Mouse (Mus musculus): ENCODE measurements around the gene Zfp352.
"Not testable (repeated sequence)": the region's sequence is repeated elsewhere in the genome, so short reads cannot be mapped to it uniquely, and the experiment has no call there.

Zfp352 gene

DNA sequence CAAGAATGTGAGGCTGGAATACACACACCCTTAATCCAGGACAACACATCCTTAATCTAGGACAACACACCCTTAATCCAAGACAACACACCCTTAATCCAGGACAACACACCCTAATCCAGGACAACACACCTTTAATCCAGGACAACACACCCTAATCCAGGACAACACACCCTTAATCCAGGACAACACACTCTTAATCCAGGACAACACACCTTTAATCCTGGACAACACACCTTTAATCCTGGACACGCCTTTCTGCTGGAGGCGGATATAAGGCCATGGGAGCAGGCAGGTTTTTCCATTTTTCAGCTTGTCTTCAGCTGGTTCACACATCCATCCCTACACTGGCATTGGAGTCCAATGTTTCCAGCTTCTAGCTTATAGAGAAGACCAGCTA is at the start of gene Zfp352:
Gene Zfp352, plus strand, starts transcription at position 301 of the 400 bp plus-strand sequence.
- no peak for DNase-seq (ENCODE audit: low read depth, low spot score)

DNA sequence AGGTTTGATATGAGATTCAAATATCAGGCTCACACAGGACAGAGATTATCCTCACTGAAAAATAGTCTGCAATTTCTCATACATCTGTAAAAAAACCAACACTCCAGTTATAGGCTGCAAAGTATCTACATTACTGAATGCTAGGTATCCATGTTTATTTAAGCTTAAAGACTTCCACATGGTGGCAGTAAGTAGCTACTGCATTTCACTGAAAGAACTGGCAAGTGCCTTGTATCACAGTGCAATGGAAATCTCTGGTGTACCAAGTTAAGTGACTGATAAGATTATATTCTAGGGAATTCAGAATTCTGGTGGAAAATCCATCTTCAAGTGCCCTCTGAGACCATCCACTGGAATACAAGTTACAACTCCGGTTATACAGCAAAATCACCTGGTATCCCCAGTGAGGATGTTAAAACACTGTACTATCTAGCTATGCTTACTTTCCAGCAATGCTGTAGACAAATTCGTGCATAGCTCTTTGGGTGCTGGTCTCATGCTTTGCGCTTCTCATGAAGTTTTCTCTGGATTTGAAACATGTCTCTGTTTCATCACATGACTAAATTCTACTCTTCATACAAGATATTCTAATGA is 47.6 kb upstream of the Zfp352 start:
- DNase-seq (ENCODE audit: low read depth, low spot score): no peak

DNA sequence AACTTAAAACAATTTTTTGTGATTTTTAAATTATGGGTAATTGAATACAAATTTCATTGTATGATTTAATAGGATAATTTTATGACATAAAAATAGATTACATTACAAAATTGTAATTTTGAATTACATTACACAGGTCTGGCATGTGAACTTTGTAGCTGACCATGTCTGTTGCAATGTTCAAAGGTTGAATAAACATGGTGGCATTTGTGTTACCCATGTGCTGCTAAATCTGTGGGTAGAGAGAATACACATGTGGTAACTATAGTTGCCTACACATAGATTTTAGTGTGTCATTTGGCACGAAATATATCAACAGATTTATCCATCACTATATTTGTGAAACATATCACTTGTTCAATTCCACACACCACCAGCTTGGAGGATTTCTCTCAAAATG is 44.6 kb upstream of the Zfp352 start:
- no peak for DNase-seq (ENCODE audit: low read depth, low spot score)

DNA sequence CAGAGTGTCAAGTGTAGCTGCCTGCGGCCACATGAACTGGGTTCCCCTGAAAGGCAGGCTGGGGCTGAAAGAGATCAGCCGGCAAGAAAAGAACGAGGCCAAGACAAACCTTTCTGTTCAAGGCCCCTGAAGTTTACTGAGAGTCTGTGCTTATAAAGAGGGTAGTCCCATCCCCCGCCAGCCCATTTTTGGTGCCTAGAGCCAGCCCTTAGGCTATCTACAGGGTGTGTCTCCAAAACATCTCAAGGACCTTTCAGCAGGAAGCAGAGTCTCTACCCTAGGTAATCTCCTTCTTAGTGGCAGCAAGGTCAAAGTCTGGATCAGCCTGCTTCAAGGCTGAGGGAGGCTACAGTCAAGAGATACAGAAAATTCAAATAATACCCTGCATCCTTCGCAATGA is 15.2 kb upstream of the Zfp352 start:
- no peak for DNase-seq (ENCODE audit: low read depth, low spot score)

DNA sequence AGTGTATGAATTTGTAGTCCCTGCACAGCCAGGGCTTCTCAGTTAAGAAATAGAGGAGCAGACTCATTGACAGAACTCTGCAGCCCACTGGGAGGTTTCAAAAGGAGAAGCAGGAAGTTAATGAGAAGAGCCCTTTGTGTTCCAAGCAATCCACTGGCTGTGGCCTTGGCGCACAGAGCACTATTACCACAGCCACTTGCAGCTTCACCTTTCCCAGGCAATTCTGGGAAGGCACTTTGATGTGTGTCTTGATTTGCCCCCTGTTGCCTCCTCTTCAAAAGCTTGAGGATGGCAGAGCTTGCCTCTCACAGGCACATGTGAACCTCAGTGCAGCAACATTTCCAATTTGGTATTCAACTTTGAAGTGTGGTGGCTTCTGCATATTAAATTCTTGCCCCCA is 7.1 kb upstream of the Zfp352 start:
- DNase-seq (ENCODE audit: low read depth, low spot score): no peak

DNA sequence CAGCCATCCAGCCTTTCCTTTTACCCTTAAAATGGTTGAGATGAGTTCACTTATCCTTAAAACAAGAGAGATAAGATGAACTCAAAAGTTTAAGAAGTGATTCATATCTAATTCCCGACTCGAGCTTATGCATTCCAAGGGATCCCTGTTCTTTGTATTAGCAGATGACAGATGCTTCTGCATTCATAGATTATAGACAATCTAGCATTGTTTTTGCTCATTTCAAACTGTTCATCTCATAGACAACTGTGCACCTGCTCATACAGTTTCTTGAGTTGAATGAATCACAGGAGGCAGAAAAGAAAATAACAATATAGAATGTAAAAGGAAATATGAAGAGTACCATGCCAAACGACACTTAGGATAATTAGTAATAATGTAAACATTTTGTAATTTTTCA is 6.5 kb upstream of the Zfp352 start:
- DNase-seq (ENCODE audit: low read depth, low spot score): no peak

DNA sequence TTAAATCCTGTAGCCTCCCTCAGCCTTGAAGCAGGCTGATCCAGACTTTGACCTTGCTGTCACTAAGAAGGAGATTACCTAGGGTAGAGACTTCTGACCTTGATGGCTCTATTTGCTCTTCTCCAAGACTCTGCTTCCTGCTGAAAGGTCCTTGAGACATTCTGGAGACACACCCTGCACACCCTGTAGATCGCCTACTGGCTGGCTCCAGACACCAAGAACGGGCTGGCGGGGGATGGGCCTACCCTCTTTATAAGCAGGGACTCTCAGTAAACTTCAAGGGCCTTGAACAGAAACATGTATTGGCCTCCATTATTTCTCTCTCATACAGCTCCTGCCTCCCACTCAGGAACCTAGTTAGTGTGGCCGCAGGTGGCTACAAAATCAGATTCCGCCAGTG is 17.0 kb downstream of the Zfp352 start:
- DNase-seq (ENCODE audit: low read depth, low spot score): not testable (repeated sequence)

DNA sequence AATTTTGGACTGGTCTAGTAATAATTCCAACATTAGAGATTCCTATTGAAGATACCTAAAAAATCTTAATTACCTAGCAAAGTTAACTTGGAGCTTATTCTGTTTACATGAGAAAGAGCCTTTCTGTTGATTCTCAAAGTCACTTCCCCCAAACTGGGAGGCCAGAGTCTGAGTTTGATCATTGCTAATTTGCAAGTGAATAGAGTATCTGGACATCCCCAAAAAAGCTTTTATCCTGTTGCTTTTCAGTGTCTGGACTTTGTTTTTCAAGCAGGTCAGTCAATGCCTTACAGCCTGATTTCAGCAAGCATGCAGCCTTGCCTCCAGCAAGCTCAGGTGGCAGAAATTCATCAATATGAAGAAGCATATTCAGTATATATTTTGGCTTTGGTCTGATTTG is 51.2 kb downstream of the Zfp352 start:
- DNase-seq (ENCODE audit: low read depth, low spot score): no peak
